Mouse (Mus musculus) ES-E14 (cell line): Measurements from ENCODE around the gene Guk1.

Source experiments
- HCFC1 ChIP-seq: IDR thresholded peaks from 2 replicates; pipeline ENCODE4 v1.6.1; 2012; ENCODE audit warnings: low read length, inconsistent platforms, borderline replicate concordance; ENCODE audit not compliant: insufficient read depth
- ZC3H11A ChIP-seq: IDR thresholded peaks from 2 replicates; pipeline ENCODE4 v1.6.1; 2012; ENCODE audit warnings: low read depth, mild to moderate bottlenecking, inconsistent platforms, low read length, borderline replicate concordance
- ZNF384 ChIP-seq: IDR thresholded peaks from 2 replicates; pipeline ENCODE4 v1.6.1; 2012; ENCODE audit warnings: low read depth, low read length, inconsistent platforms

DNA sequence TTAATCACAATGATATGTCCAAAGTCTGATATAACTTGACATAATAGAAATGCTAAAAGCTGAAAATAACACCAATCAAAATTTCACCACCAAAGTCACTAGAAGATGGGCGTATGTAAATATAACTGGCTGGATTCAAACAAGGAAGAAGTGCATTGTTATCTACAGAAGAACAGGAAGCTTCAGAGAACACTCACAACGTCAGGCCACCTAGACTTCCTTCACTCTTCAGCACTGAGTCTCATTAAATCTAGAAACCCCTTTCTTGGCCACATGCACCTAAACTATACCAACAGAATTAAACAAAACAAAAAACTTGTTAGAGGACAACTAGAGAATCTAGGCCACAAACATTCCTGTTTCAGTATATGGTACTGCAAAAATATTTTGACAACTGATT is 32.5 kb upstream of the Guk1 start:
- TF ChIP-seq ZC3H11A, result no peak
- no peak for TF ChIP-seq HCFC1
- no peak for TF ChIP-seq ZNF384
